Mouse (Mus musculus): Measurements from ENCODE around the gene Nhlh1.

The Nhlh1 gene

GRCm38 (mm10) chr1:172015312-172015939, 41.9 kb downstream of the Nhlh1 start:
- no peak for DNase-seq

GRCm38 (mm10) chr1:172014771-172015170, 42.6 kb downstream of the Nhlh1 start:
- no peak for DNase-seq

- DNase-seq, result peak; percentile 52
Measured at GRCm38 (mm10) chr1:172012030-172012429, 45.3 kb downstream of the Nhlh1 start.

GRCm38 (mm10) chr1:172010042-172010824, 47.1 kb downstream of the Nhlh1 start:
- DNase-seq, result no peak

GRCm38 (mm10) chr1:172009406-172009805, 48.0 kb downstream of the Nhlh1 start:
- no peak for DNase-seq

GRCm38 (mm10) chr1:172008351-172008750, 49.0 kb downstream of the Nhlh1 start:
- DNase-seq, result no peak

GRCm38 (mm10) chr1:172007761-172008160, 49.6 kb downstream of the Nhlh1 start:
- no peak for DNase-seq
